Mouse (Mus musculus) gastrocnemius, postnatal 36 days (tissue): ENCODE results near the gene Sh3gl2. TPM values are rescaled to one million over a fixed set of nuclear protein-coding genes. Genes with fewer than 3 reads are reported as not detected.

Experiments
- DNase-seq, 2 experiments: peaks; one replicate each; pipeline ENCODE4 v3.0.0; 2022
- intact Hi-C: fragments of 180-260 bp; cut with DNase I; formaldehyde crosslinking; loops from one replicate; pipeline ENCODE4 v1.15.1; 2025
- total RNA-seq, 2 experiments: library from RNA; stranded (reverse); gene quantifications; 2 replicates each; pipeline ENCODE4 v1.2.3; 2021

Sh3gl2 gene
- total RNA-seq, 2 experiments from 2014 or later: 0.77 to 0.81 TPM

- DNase-seq: no peak
- intact Hi-C loops: no loop called here
Observed at GRCm38 (mm10) chr4:85529852-85530251, 324.9 kb downstream of the Sh3gl2 start.

GRCm38 (mm10) chr4:85539677-85540076 lies 334.8 kb downstream of the Sh3gl2 start:
- DNase-seq: no peak
- intact Hi-C loops: no loop called here

GRCm38 (mm10) chr4:85543221-85543620 lies 338.3 kb downstream of the Sh3gl2 start:
- intact Hi-C loops: no loop called here
- no peak for DNase-seq

GRCm38 (mm10) chr4:85554696-85555095 lies 349.8 kb downstream of the Sh3gl2 start:
- DNase-seq: no peak
- intact Hi-C loops: no loop called here

- intact Hi-C loops: no loop called here
Observed at GRCm38 (mm10) chr4:85559753-85560152, 354.8 kb downstream of the Sh3gl2 start.

GRCm38 (mm10) chr4:85585426-85585825 lies 380.5 kb downstream of the Sh3gl2 start:
- no peak for DNase-seq

More at GRCm38 (mm10) chr4:85559753-85560152, 354.8 kb downstream of the Sh3gl2 start:
- DNase-seq: no peak

GRCm38 (mm10) chr4:85588928-85589327 lies 384.0 kb downstream of the Sh3gl2 start:
- intact Hi-C loops: no loop called here
- no peak for DNase-seq

More at GRCm38 (mm10) chr4:85585426-85585825, 380.5 kb downstream of the Sh3gl2 start:
- intact Hi-C loops: no loop called here

- intact Hi-C loops: no loop called here
- DNase-seq: no peak
Observed at GRCm38 (mm10) chr4:85591037-85591436, 386.1 kb downstream of the Sh3gl2 start.

GRCm38 (mm10) chr4:85594159-85594558 lies 389.2 kb downstream of the Sh3gl2 start:
- no peak for DNase-seq
- intact Hi-C loops: no loop called here

DNA sequence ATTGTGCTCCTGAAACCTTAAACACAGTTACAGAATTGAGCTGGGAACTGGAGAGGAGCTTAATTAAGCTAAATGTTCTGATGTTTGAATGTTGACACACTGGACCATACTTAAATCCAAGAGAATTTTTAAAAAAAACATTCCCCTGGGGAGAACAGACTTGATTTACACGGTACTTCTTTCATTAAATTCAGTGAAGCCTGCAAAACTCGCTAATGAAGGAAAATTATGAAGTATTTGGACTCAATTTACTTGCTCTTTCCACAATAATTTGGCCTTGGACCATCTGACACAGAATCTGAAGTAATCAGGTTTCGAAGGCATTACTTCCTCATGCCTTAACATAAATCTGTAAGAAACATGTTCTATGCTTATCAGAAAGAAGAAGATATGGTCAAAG lies 408.4 kb downstream of the Sh3gl2 start:
- intact Hi-C loops: no loop called here
- no peak for DNase-seq

DNA sequence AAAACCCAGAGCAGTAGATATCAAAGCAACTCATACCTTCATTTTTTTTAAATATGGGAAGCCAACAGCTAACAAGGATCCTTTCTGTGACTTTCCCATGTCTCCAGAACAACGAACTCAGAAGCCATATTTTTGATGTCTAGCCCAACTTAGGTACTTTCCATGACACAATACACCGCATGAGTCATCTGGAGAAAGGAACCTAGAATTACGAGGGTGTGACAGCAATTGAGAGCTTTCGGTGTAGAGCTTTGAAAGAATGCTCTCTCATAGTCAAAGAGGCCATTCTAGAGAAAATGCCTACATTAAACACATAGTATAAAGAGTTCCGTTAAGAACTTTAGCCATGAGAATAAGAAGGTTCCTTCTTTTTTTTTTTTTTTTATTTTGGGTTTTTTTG lies 413.8 kb downstream of the Sh3gl2 start:
- DNase-seq: no peak
- intact Hi-C loops: no loop called here

- peak in 1 of 2 experiments; percentile 12 for DNase-seq
- intact Hi-C loops: no loop called here
Observed at GRCm38 (mm10) chr4:85619261-85619660, 414.3 kb downstream of the Sh3gl2 start.

DNA sequence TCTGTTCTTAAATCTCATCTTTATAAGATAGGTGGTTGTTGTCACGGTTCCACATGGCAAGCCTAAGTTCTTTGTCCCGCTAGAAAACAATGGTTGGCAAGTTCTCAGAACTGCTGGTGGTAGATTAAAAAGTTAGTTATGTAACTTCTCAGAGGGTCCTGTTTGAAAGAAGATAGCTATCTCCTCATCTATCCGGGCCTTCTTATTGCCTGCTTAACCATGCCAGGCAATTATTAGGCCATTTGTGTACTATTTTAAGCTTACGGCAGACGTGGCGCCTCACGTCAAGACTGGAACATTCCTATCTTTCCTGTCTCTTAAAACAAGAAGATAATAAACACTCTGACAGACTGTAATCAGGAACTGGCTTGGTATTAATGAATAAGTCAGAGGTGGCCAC lies 424.5 kb downstream of the Sh3gl2 start:
- intact Hi-C loops: no loop called here
- DNase-seq: no peak

DNA sequence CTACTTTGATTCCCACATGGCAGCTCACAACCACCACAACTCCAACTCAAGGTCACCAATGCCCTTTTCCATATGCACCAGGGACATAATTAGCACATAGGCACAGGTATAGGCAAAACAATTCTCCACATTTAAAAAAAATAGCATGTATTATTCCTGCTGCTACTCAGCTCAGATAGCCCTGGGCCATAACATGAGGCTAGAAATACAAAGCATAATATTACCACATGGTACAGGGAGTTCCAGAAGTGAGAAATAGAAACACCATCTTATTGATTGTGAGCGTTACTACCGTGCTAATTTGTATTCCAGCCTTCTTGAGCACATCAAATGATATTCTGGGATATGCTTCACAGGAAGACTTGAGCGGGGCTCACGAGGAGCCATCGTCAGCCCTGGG lies 464.3 kb downstream of the Sh3gl2 start:
- intact Hi-C loops: no loop called here
- DNase-seq: no peak

GRCm38 (mm10) chr4:85669735-85670134 lies 464.8 kb downstream of the Sh3gl2 start:
- intact Hi-C loops: no loop called here

DNA sequence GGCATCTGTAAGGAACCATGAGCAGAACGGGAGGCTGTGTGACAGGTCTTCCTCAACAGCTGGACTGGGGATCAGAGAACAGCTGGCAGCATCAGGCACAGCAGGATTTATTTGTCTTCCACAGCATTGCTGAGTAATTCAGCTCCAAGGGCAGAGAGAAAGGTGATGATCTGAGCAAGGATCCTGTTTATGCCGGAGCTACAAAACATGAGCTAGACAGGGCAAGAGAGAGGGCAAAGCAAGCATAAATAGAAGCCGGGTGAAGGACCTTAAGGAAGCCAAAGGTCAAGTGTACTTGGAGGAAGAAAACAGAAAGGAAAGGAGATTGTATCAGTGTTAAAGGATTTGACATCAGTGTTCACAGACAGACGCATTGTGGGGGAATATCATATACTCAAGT lies 467.4 kb downstream of the Sh3gl2 start:
- DNase-seq: no peak
- intact Hi-C loops: no loop called here

More at GRCm38 (mm10) chr4:85669735-85670134, 464.8 kb downstream of the Sh3gl2 start:
- no peak for DNase-seq

DNA sequence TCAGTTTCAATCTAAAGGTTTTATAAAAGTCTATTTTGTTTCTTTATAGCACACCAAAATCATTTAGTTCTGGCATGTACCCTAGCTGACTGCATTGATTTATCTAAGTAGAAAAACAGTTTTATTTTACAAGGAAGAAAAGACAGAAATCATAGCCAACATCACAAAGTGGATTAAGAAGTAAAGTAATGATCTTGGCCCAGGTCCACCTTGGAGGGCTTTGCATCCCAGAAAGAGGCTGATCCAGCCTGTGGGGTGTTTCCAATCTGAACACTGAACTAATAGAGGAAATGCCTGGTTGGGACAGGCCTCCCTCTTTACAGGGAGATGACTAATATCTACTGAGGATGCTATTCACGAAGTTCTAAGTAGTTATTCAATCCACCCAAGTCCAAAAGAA lies 472.7 kb downstream of the Sh3gl2 start:
- intact Hi-C loops: loop anchor here (1.0 kb wide), 1 partner anchor 8 kb away; no protein-coding TSS in a partner anchor
- no peak for DNase-seq

DNA sequence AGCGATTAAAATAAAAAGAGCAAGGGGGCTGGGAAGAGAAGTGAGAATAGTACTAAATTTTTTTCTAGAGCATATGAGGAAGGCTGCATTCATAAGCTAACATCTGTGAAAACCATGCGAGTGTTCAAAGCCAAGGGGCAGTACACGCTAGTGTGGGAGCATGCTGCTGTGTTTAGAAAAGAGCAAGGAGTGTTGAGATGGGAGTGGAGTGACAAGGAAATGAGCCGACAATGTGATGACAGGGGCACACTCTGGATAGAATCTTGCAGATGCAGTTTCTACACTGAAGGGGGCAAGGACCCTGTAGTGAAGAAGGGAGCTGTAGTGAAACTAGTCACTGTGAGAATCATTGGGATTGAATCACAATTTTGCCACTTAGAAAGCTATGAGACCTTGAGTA lies 481.2 kb downstream of the Sh3gl2 start:
- no peak for DNase-seq
- intact Hi-C loops: no loop called here
